Mouse (Mus musculus) spleen, adult 10 weeks (tissue): ENCODE results near the gene Gosr1. TPM values are rescaled to one million over a fixed set of nuclear protein-coding genes. Genes with fewer than 3 reads are reported as not detected.

Experiments used
- polyA plus RNA-seq: library from polyadenylated mRNA; stranded (reverse); fragments of 350-450 nt; fragmentation: Illumina TruSeq; extraction: RNeasy Lipid Tissue Mini Kit (QIAGEN cat#74804); gene quantifications from one replicate; pipeline ENCODE4 v1.2.3, GENCODE M21; 2015; ENCODE audit warnings: low replicate concordance; ENCODE audit not compliant: insufficient read depth

Gene Gosr1
- polyA plus RNA-seq, result 43.6 TPM

GRCm38 (mm10) chr11:76763053-76763740 is at the start of gene Gosr1:
Gene Gosr1 (minus strand): TSS chr11:76763579.

GRCm38 (mm10) chr11:76679508-76679907 is 83.9 kb downstream of the Gosr1 start, which contains the start of gene Trarg1:
Gene Trarg1 (plus strand): TSS chr11:76679808.

Other genes starting within 250 kb of the Gosr1 start
- gene Abr, start 141.3 kb downstream of the Gosr1 start, polyA plus RNA-seq, result 45.5 TPM
- gene Bhlha9, start 91.1 kb downstream of the Gosr1 start, polyA plus RNA-seq, result not detected
- 1.4 TPM for gene Trarg1, start 83.8 kb downstream of the Gosr1 start, polyA plus RNA-seq
- 14.8 TPM for gene Cpd, start 83.4 kb upstream of the Gosr1 start, polyA plus RNA-seq
- not detected for gene Tmigd1, start 138.6 kb upstream of the Gosr1 start, polyA plus RNA-seq
- gene Blmh, start 161.2 kb upstream of the Gosr1 start, polyA plus RNA-seq, result 65.2 TPM
- 2.7 TPM for gene Slc6a4, start 235.0 kb upstream of the Gosr1 start, polyA plus RNA-seq